Mouse (Mus musculus) lung, postnatal 0 days (tissue): ENCODE measurements around the gene Gm10964. TPM values are rescaled to one million over a fixed set of nuclear protein-coding genes. Genes with fewer than 3 reads are reported as not detected.

ENCODE experiments used
- ATAC-seq: fragments of 200-750 bp; cut with Nextera tagmentation; 2 replicates; pipeline ENCODE4 v1.8.0; 2017; ENCODE audit warnings: moderate library complexity
- DNase-seq: peaks from one replicate; pipeline ENCODE4 v3.0.0-alpha.2; 2016; ENCODE audit warnings: low spot score
- H3K27ac ChIP-seq: fragments of 300-500 bp; sonication (generic); 2 replicates; pipeline ENCODE4 v1.5.1; 2014; ENCODE audit warnings: antibody characterized with exemption, mild to moderate bottlenecking, low read length, mixed read lengths
- H3K27me3 ChIP-seq: fragments of 300-500 bp; sonication (generic); replicated peaks from 2 replicates; pipeline ENCODE4 v1.6.1; 2014; ENCODE audit warnings: low read length, mixed read lengths; ENCODE audit not compliant: insufficient read depth
- H3K36me3 ChIP-seq: fragments of 300-500 bp; sonication (generic); 2 replicates; pipeline ENCODE4 v1.6.1; 2014; ENCODE audit warnings: low read length, mixed read lengths; ENCODE audit not compliant: insufficient read depth
- H3K4me1 ChIP-seq: fragments of 300-500 bp; sonication (generic); 2 replicates; pipeline ENCODE4 v1.6.1; 2014; ENCODE audit warnings: antibody characterized with exemption, low read depth, low read length, mixed read lengths; ENCODE audit not compliant: insufficient read depth
- H3K4me2 ChIP-seq: fragments of 300-500 bp; sonication (generic); replicated peaks from 2 replicates; pipeline ENCODE4 v1.6.1; 2014; ENCODE audit warnings: low read depth, mild to moderate bottlenecking, low read length, moderate library complexity, mixed read lengths
- H3K4me3 ChIP-seq: fragments of 300-500 bp; sonication (generic); 2 replicates; pipeline ENCODE4 v1.5.1; 2014; ENCODE audit warnings: low read depth, low read length
- H3K9ac ChIP-seq: fragments of 300-500 bp; sonication (generic); replicated peaks from 2 replicates; pipeline ENCODE4 v1.6.1; 2014; ENCODE audit warnings: low read depth, mild to moderate bottlenecking
- H3K9me3 ChIP-seq: fragments of 300-500 bp; sonication (generic); 2 replicates; pipeline ENCODE4 v1.6.1; 2016; ENCODE audit warnings: low read length, mixed read lengths
- CTCF ChIP-seq: IDR thresholded peaks from 2 replicates; pipeline ENCODE4 v1.5.1; 2016; ENCODE audit warnings: antibody characterized with exemption, mild to moderate bottlenecking
- EP300 ChIP-seq: IDR thresholded peaks from 2 replicates; pipeline ENCODE4 v1.6.1; 2016; ENCODE audit warnings: antibody characterized with exemption, mild to moderate bottlenecking, control low read depth
- WGBS: fragments of 180-500 bp; shearing (Covaris S2); extraction: QIAGEN DNeasy Blood & Tissue Kit; methylation state at CpG from one replicate; pipeline ENCODE4 v1.1.7; 2014; 5-methylcytosine and 5-hydroxymethylcytosine counted together
- polyA plus RNA-seq: library from polyadenylated mRNA; unstranded; fragments of >200 nt; fragmentation: Nextera tagmentation; extraction: Ambion mirVana; gene quantifications from 2 replicates; pipeline ENCODE4 v1.2.1, GENCODE M21; 2015

The Gm10964 gene
- polyA plus RNA-seq, 1 experiment from 2014 or later, result not detected

GRCm38 (mm10) chr3:103709470-103710040 is 29.6 kb upstream of the Gm10964 start:
- 91% methylated on average over 5 of the region's 5 CpGs for WGBS
- no peak overlapping the region for H3K4me2 ChIP-seq
- no peaks in the 10 kb centered on the region for H3K36me3 ChIP-seq
- ATAC-seq (no peak), DNase-seq (no peak)
- H3K4me1 ChIP-seq, result no peaks in the 10 kb centered on the region
- no peak overlapping the region for H3K9ac ChIP-seq
- no peak overlapping the region for H3K4me3 ChIP-seq
- no peaks in the 10 kb centered on the region for H3K9me3 ChIP-seq
- TF ChIP-seq EP300, result no peak
- no peak for TF ChIP-seq CTCF
- H3K27me3 ChIP-seq, result no peaks in the 10 kb centered on the region
- H3K27ac ChIP-seq, result no peak overlapping the region

DNA sequence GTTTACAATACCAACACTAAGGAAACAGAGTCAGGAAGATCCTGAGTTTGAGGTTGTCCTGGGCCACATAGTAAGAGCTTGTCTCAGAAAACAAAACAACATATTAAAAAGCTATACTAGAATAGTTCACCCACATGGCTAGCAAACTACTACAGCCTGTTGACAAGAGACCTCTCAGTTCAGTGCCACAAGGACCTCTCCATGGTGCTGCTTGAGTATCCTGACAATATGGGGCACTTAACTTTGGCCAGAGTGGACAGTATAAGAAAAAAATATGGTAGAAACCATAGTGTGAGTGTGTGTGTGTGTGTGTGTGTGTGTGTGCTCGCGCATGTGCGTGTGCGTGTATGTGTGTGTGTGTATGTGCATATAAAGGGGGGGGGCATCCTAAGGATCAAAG is 27.0 kb upstream of the Gm10964 start:
- Histone ChIP-seq H3K27me3 (no peaks in the 10 kb centered on the region), H3K9ac (no peak overlapping the region), H3K4me3 (no peak overlapping the region), H3K27ac (no peak overlapping the region), H3K4me1 (no peaks in the 10 kb centered on the region), H3K4me2 (no peak overlapping the region), H3K36me3 (no peaks in the 10 kb centered on the region), H3K9me3 (no peaks in the 10 kb centered on the region)
- ATAC-seq, result no peak
- TF ChIP-seq EP300 (no peak), CTCF (no peak)
- WGBS, result 87% methylated on average over 4 of the region's 4 CpGs
- DNase-seq, result peak; percentile 34

DNA sequence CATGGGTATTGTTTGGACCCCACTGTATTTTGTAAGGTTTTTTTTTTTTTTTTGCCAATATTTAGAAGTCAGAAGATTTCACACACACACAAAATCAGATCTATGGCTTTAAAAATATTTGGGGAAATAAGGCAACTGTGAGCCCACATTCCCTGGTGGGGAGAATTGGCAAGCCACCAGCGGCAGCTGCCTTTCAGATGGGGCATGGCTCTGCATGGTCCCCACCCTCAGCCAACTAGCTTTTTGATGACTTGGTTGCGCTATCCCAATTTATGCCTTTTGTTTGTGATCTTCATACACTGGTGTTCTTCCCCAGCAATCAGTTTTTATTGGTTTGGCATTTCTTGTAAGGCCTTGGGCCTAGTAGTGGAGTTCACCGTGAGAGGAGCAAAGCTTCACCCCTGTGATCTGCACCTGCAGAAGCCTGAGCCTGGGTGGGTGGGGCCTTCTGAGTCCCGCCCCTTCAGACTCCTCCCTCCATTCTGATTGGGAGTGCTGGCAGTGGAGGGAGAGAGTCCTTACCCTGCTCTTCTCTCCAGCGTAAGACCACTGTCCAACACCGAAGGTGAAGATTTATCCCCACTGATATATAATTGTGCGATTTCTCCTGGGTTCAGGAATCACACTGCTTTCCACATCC is 24.8 kb upstream of the Gm10964 start:
- no peak overlapping the region for H3K9ac ChIP-seq
- DNase-seq, result no peak
- no peaks in the 10 kb centered on the region for H3K27me3 ChIP-seq
- no peak overlapping the region for H3K27ac ChIP-seq
- H3K4me1 ChIP-seq, result no peaks in the 10 kb centered on the region
- H3K36me3 ChIP-seq, result no peaks in the 10 kb centered on the region
- H3K4me2 ChIP-seq, result no peak overlapping the region
- 72% methylated on average over 7 of the region's 7 CpGs for WGBS
- H3K4me3 ChIP-seq, result no peak overlapping the region
- no peak for TF ChIP-seq EP300
- TF ChIP-seq CTCF, result no peak
- no peak for ATAC-seq
- H3K9me3 ChIP-seq, result no peaks in the 10 kb centered on the region

GRCm38 (mm10) chr3:103714942-103715341 is 24.2 kb upstream of the Gm10964 start:
- no peak overlapping the region for H3K27ac ChIP-seq
- H3K9me3 ChIP-seq, result no peaks in the 10 kb centered on the region
- DNase-seq (no peak), ATAC-seq (no peak)
- H3K4me1 ChIP-seq, result no peaks in the 10 kb centered on the region
- no peaks in the 10 kb centered on the region for H3K27me3 ChIP-seq
- no peak overlapping the region for H3K9ac ChIP-seq
- 71% methylated on average over 8 of the region's 8 CpGs for WGBS
- no peak overlapping the region for H3K4me2 ChIP-seq
- no peaks in the 10 kb centered on the region for H3K36me3 ChIP-seq
- H3K4me3 ChIP-seq, result no peak overlapping the region
- no peak for TF ChIP-seq EP300
- TF ChIP-seq CTCF, result no peak

DNA sequence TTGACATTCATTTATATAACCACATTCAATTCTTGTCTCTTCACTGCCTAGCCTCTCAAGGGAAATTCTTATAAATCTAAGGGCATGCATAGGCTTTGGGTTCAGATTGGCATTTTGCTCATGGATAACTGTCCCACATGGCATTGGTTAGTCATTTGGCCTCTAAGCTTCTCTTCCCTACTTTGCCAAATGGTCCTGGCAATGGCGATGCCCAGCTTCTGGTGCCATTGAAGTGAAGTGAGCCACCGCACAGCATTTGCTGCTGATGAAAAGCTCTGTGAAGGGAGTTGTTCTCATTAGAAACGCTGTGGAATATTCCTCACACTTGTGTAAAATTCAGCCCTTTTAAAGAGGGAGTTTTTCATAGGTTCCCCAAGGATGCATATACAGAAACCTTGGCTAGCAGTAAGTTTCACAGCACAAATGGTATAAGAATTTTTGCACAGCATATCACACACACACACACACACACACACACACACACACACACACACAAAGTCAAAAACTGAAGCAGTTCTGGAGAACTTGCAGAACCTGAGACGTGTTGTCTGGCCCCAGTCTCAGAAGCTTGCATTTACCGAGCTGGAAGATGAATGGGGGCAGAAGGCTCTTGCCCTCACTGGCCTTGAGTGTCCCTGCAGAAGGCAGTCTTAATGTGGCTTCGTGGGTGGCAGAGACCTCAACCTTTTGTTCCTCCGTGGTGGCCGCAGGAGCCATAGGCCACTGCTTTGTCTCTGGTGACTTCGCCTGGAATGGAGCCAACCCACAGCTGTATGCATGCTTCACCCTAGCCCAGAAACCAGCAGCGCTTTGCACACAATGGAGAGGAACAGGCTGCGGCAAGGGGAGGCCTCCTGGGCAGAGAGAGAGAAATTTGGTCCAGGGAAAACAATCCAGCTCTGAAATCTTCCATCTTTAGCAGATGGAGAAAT is 23.1 kb upstream of the Gm10964 start:
- H3K27me3 ChIP-seq, result no peaks in the 10 kb centered on the region
- ATAC-seq, result peak; percentile 53; the same call in 1 of the 2 replicates
- no peaks in the 10 kb centered on the region for H3K9me3 ChIP-seq
- H3K27ac ChIP-seq, result peak overlapping the region; percentile 47; the same call in 1 of the 2 replicates
- H3K36me3 ChIP-seq, result no peaks in the 10 kb centered on the region
- peak; percentile 58 for DNase-seq
- H3K4me1 ChIP-seq, result no peaks in the 10 kb centered on the region
- H3K4me3 ChIP-seq, result no peak overlapping the region
- TF ChIP-seq CTCF (no peak), EP300 (no peak)
- no peak overlapping the region for H3K9ac ChIP-seq
- H3K4me2 ChIP-seq, result no peak overlapping the region
- WGBS, result 40% methylated on average over 11 of the region's 11 CpGs
